Mouse (Mus musculus) stomach, postnatal 0 days (tissue): ENCODE measurements around the gene Ubash3a. TPM values are rescaled to one million over a fixed set of nuclear protein-coding genes. Genes with fewer than 3 reads are reported as not detected.
"Not testable (repeated sequence)": the region's sequence is repeated elsewhere in the genome, so short reads cannot be mapped to it uniquely, and the experiment has no call there.

Experiments used
- ATAC-seq: fragments of 200-750 bp; cut with Nextera tagmentation; 2 replicates; pipeline ENCODE4 v1.8.0; 2017; ENCODE audit not compliant: low FRiP score, low TSS enrichment
- DNase-seq: peaks from one replicate; pipeline ENCODE4 v3.0.0-alpha.2; 2016; ENCODE audit warnings: low spot score
- H3K27ac ChIP-seq: fragments of 300-500 bp; sonication (generic); replicated peaks from 2 replicates; pipeline ENCODE4 v1.5.1; 2014; ENCODE audit warnings: mild to moderate bottlenecking, control low read depth
- H3K27me3 ChIP-seq: fragments of 300-500 bp; sonication (generic); 2 replicates; pipeline ENCODE4 v1.6.1; 2014; ENCODE audit warnings: low read length; ENCODE audit not compliant: control insufficient read depth, insufficient read depth
- H3K36me3 ChIP-seq: fragments of 300-500 bp; sonication (generic); 2 replicates; pipeline ENCODE4 v1.6.1; 2014; ENCODE audit warnings: low read length, mixed read lengths; ENCODE audit not compliant: control insufficient read depth, insufficient read depth
- H3K4me1 ChIP-seq: fragments of 300-500 bp; sonication (generic); replicated peaks from 2 replicates; pipeline ENCODE4 v1.6.1; 2014; ENCODE audit warnings: antibody characterized with exemption; ENCODE audit not compliant: control insufficient read depth, insufficient read depth
- H3K4me2 ChIP-seq: fragments of 300-500 bp; sonication (generic); replicated peaks from 2 replicates; pipeline ENCODE4 v1.6.1; 2014; ENCODE audit warnings: low read depth, mild to moderate bottlenecking, control low read depth, moderate library complexity
- H3K4me3 ChIP-seq: fragments of 300-500 bp; sonication (generic); 2 replicates; pipeline ENCODE4 v1.5.1; 2014; ENCODE audit warnings: low read depth, low read length, control low read depth
- H3K9ac ChIP-seq: fragments of 300-500 bp; sonication (generic); 2 replicates; pipeline ENCODE4 v1.6.1; 2014; ENCODE audit warnings: mild to moderate bottlenecking, low read length, control low read depth, mixed read lengths
- H3K9me3 ChIP-seq: fragments of 300-500 bp; sonication (generic); 2 replicates; pipeline ENCODE4 v1.6.1; 2016; ENCODE audit warnings: low read length; ENCODE audit not compliant: control insufficient read depth
- CTCF ChIP-seq: IDR thresholded peaks from 2 replicates; pipeline ENCODE4 v1.5.1; 2016; ENCODE audit warnings: antibody characterized with exemption, low read depth, mild to moderate bottlenecking, moderate library complexity
- EP300 ChIP-seq: optimal IDR thresholded peaks from 2 replicates; pipeline ENCODE3; 2016; ENCODE audit warnings: antibody characterized with exemption
- WGBS: fragments of 180-500 bp; shearing (Covaris S2); extraction: QIAGEN DNeasy Blood & Tissue Kit; methylation state at CpG from one replicate; pipeline ENCODE4 v1.1.7; 2014; 5-methylcytosine and 5-hydroxymethylcytosine counted together
- polyA plus RNA-seq: library from polyadenylated mRNA; unstranded; fragments of >200 nt; fragmentation: Nextera tagmentation; extraction: Ambion mirVana; gene quantifications from 2 replicates; pipeline ENCODE4 v1.2.1, GENCODE M21; 2015

Ubash3a gene
- polyA plus RNA-seq, 1 experiment from 2014 or later = 0.13 TPM

- ATAC-seq (no peak), DNase-seq (no peak)
- Histone ChIP-seq H3K4me3 (no peak overlapping the region), H3K9me3 (no peaks in the 10 kb centered on the region), H3K36me3 (no peaks in the 10 kb centered on the region), H3K4me2 (no peak overlapping the region), H3K27ac (no peak overlapping the region), H3K9ac (no peak overlapping the region), H3K27me3 (no peaks in the 10 kb centered on the region), H3K4me1 (no peaks in the 10 kb centered on the region)
- no peak for TF ChIP-seq EP300
- no peak for TF ChIP-seq CTCF
- 86% methylated on average over 2 of the region's 2 CpGs for WGBS
These were observed 62.1 kb downstream of the Ubash3a start for GRCm38 (mm10) chr17:31269761-31270160.

GRCm38 (mm10) chr17:31270246-31270645 is 62.6 kb downstream of the Ubash3a start:
- no peak overlapping the region for H3K9ac ChIP-seq
- H3K4me2 ChIP-seq = no peak overlapping the region
- DNase-seq (no peak), ATAC-seq (no peak)
- 63% methylated on average over 4 of the region's 4 CpGs for WGBS
- H3K27ac ChIP-seq = no peak overlapping the region
- H3K9me3 ChIP-seq = no peaks in the 10 kb centered on the region
- no peak overlapping the region for H3K4me3 ChIP-seq
- TF ChIP-seq EP300 (no peak), CTCF (no peak)
- no peaks in the 10 kb centered on the region for H3K4me1 ChIP-seq
- no peaks in the 10 kb centered on the region for H3K36me3 ChIP-seq
- H3K27me3 ChIP-seq = no peaks in the 10 kb centered on the region

GRCm38 (mm10) chr17:31270736-31271135 is 63.1 kb downstream of the Ubash3a start:
- H3K4me3 ChIP-seq, H3K9ac ChIP-seq, ATAC-seq, H3K4me1 ChIP-seq, H3K36me3 ChIP-seq, H3K9me3 ChIP-seq, H3K27me3 ChIP-seq, H3K27ac ChIP-seq, H3K4me2 ChIP-seq, DNase-seq: not testable (repeated sequence)
- WGBS = 70% methylated on average over 8 of the region's 8 CpGs

DNA sequence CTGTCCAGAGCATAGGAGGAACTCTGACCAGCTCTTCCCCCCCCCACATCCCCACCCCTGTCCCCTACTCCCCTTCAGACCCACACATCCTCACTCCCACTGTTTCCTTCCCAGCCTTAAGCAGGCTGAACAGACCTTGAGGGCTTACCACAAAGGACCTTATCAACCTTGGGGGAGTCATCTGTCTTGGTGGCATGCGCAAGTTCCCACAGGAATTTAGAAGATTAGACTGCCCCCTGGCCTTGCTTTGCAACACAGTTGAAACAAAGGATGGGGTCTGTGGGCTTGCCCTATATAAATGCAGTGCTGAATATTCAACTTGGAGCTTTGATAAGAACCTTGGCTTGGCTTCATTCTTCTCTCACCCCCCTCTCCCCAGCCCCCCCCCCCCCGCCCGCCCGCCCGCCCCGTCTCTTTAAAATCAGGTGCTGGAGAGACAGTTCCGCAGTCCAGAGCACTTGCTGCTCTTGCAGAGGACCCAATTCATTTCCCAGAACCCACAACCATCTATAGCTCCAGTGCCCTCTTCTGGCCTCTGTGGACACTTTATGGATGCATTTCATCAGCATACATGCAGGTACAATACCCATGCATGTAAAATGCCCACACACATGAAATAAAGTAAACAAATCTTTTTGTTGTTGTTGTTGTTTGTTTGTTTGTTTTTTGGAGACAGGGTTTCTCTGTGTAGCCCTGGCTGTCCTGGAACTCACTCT is 63.6 kb downstream of the Ubash3a start:
- 40% methylated on average over 2 of the region's 7 CpGs for WGBS
- Histone ChIP-seq H3K4me2 (no peak overlapping the region), H3K27ac (no peak overlapping the region), H3K27me3 (no peaks in the 10 kb centered on the region), H3K4me3 (no peak overlapping the region), H3K36me3 (no peaks in the 10 kb centered on the region), H3K9me3 (no peaks in the 10 kb centered on the region), H3K4me1 (no peaks in the 10 kb centered on the region), H3K9ac (no peak overlapping the region)
- DNase-seq = no peak
- no peak for ATAC-seq
- TF ChIP-seq EP300 (no peak), CTCF (peak; percentile 37)

- no peak for DNase-seq
- no peak for TF ChIP-seq EP300
- no peak for TF ChIP-seq CTCF
- 79% methylated on average over 9 of the region's 9 CpGs for WGBS
These were observed 64.9 kb downstream of the Ubash3a start for GRCm38 (mm10) chr17:31272416-31273165.

GRCm38 (mm10) chr17:31273631-31274030 is 66.0 kb downstream of the Ubash3a start:
- no peaks in the 10 kb centered on the region for H3K27me3 ChIP-seq
- DNase-seq (no peak), ATAC-seq (no peak)
- no peak overlapping the region for H3K9ac ChIP-seq
- no peaks in the 10 kb centered on the region for H3K36me3 ChIP-seq
- H3K4me2 ChIP-seq = no peak overlapping the region
- 91% methylated on average over 8 of the region's 8 CpGs for WGBS
- no peaks in the 10 kb centered on the region for H3K9me3 ChIP-seq
- 0 out of 2 replicates have a peak, but pooled peaks cover 2% of the 10 kb centered on the region for H3K4me1 ChIP-seq
- TF ChIP-seq CTCF (no peak), EP300 (no peak)
- no peak overlapping the region for H3K4me3 ChIP-seq
- H3K27ac ChIP-seq = no peak overlapping the region

More at GRCm38 (mm10) chr17:31272416-31273165, 64.9 kb downstream of the Ubash3a start:
- no peak overlapping the region for H3K27ac ChIP-seq
- no peaks in the 10 kb centered on the region for H3K9me3 ChIP-seq
- no peak overlapping the region for H3K4me2 ChIP-seq
- H3K4me1 ChIP-seq = 0 out of 2 replicates have a peak, but pooled peaks cover 2% of the 10 kb centered on the region
- H3K36me3 ChIP-seq = no peaks in the 10 kb centered on the region
- ATAC-seq = no peak
- H3K9ac ChIP-seq = no peak overlapping the region
- no peaks in the 10 kb centered on the region for H3K27me3 ChIP-seq
- no peak overlapping the region for H3K4me3 ChIP-seq
